Mouse (Mus musculus) testis, adult 2 months (tissue): Measurements from ENCODE around the gene Ovol2.

Source experiments
- CTCF ChIP-seq: fragments of 200-500 bp; IDR thresholded peaks from 2 replicates; pipeline ENCODE4 v1.5.1; 2012; ENCODE audit warnings: low read depth, mild to moderate bottlenecking, inconsistent platforms, low read length, moderate library complexity; ENCODE audit not compliant: control insufficient read depth, insufficient read depth, insufficient replicate concordance
- POLR2A ChIP-seq: fragments of 200-500 bp; IDR thresholded peaks from 2 replicates; pipeline ENCODE4 v1.6.1; 2012; ENCODE audit warnings: low read depth, mild to moderate bottlenecking, inconsistent platforms, low read length, moderate library complexity; ENCODE audit not compliant: control insufficient read depth

- TF ChIP-seq POLR2A = no peak
- no peak for TF ChIP-seq CTCF
Observed at GRCm38 (mm10) chr2:144330960-144331371, 980 bp downstream of the Ovol2 start.
